Mouse (Mus musculus): Measurements from ENCODE around the gene Rcan3. TPM values are rescaled to one million over a fixed set of nuclear protein-coding genes. Genes with fewer than 3 reads are reported as not detected.

Gene Rcan3
- polyA plus RNA-seq, 1 experiment, result 16.7 TPM

DNA sequence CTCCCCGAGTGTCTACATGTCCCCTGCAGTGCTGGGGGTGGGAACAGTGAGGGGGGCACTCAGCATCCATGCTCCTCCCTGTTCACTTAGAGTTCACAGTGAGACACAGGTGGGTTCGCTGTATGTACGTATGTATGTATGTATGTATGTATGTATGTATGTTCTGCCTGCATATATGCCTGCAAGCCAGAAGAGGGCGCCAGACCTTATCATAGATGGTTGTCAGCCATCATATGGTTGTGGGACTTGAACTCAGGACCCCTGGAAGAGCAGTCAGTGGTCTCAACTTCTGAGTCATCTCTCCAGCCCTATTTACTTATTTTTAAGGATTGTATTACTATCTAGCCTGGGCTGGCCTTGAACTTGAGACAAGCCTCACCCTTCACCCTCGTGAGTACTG lies 37.4 kb downstream of the Rcan3 start:
- no peak for TF ChIP-seq CTCF (IDR thresholded peaks at IDR 0.05; ENCODE audit: low read depth, low read length)
- TF ChIP-seq POLR2A (IDR thresholded peaks at IDR 0.05; ENCODE audit: borderline replicate concordance, low read depth, low read length), result no peak

DNA sequence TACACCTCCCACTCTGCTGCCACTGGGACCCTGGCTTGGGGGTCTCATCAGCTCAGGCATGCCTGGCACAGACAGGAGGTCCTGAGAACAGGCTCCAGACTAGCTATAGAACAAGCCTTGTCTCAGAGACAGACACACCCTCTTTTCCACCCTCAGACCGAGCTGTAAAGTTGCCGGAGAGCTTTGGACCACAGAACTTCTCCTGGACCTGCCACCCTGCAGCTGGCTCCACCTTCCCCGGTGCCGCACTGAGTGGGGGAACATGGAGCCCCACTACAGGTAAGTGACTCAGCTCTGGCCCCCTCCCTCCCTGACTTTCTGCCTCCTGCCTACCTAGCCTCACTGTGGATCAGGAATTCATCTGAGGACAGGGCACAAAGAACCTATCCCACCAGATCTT lies 38.3 kb downstream of the Rcan3 start:
- TF ChIP-seq POLR2A (IDR thresholded peaks at IDR 0.05; ENCODE audit: borderline replicate concordance, low read depth, low read length) (no peak), CTCF (IDR thresholded peaks at IDR 0.05; ENCODE audit: low read depth, low read length) (no peak)
- no peak overlapping the region for H3K27ac ChIP-seq (ENCODE audit: insufficient read depth, low read depth, low read length)
- no peak overlapping the region for H3K4me3 ChIP-seq (ENCODE audit: insufficient read depth, low read length)
- H3K4me1 ChIP-seq (ENCODE audit: control insufficient read depth, insufficient read depth, low read length), result no peaks in the 10 kb centered on the region

More for the DNA sequence above, 37.4 kb downstream of the Rcan3 start:
- Histone ChIP-seq H3K4me3 (ENCODE audit: insufficient read depth, low read length) (no peak overlapping the region), H3K4me1 (ENCODE audit: control insufficient read depth, insufficient read depth, low read length) (no peaks in the 10 kb centered on the region), H3K27ac (ENCODE audit: insufficient read depth, low read depth, low read length) (no peak overlapping the region)

DNA sequence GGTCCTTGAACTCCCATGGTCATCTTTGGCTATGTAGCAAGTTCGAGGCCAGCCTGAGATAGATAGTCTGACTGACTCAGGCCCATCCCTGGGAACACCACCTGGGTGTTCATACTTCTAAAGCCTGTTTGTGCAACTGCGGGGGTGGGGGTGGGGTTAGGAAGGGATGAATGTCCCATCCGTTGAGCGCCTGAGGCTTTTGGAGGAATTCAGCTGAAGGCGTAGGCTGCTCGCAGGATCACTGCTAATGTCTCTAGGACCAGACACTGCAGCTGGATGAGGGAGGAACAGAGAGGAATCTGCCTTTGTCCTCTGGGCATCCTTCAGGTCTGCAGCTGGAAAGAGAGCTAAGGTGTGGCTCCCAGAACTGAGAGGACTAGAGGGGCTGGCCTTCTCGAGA lies 39.0 kb downstream of the Rcan3 start:
- Histone ChIP-seq H3K27ac (ENCODE audit: insufficient read depth, low read depth, low read length) (no peak overlapping the region), H3K4me3 (ENCODE audit: insufficient read depth, low read length) (no peak overlapping the region), H3K4me1 (ENCODE audit: control insufficient read depth, insufficient read depth, low read length) (no peaks in the 10 kb centered on the region)
- TF ChIP-seq POLR2A (IDR thresholded peaks at IDR 0.05; ENCODE audit: borderline replicate concordance, low read depth, low read length), result no peak
- no peak for TF ChIP-seq CTCF (IDR thresholded peaks at IDR 0.05; ENCODE audit: low read depth, low read length)

DNA sequence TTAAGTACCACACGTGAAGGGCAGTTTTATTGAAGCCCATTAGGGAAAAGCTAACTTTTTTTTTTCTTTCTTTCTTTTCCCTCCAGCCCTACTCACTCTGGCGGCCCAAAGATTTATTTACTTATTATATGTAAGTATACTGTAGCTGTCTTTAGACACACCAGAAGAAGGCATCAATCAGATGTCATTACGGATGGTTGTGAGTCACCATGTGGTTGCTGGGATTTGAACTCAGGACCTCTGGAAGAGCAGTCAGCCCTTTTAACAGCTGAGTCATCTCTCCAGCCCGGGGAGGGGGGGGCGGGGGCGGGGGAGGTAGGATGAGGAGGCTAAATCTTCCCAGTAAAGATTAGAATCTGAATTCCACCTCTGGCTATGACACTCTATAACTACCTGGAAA lies 40.3 kb downstream of the Rcan3 start:
- H3K27ac ChIP-seq (ENCODE audit: insufficient read depth, low read depth, low read length), result no peak overlapping the region
- H3K4me3 ChIP-seq (ENCODE audit: insufficient read depth, low read length), result no peak overlapping the region
- no peaks in the 10 kb centered on the region for H3K4me1 ChIP-seq (ENCODE audit: control insufficient read depth, insufficient read depth, low read length)
- TF ChIP-seq CTCF (IDR thresholded peaks at IDR 0.05; ENCODE audit: low read depth, low read length) (no peak), POLR2A (IDR thresholded peaks at IDR 0.05; ENCODE audit: borderline replicate concordance, low read depth, low read length) (no peak)

DNA sequence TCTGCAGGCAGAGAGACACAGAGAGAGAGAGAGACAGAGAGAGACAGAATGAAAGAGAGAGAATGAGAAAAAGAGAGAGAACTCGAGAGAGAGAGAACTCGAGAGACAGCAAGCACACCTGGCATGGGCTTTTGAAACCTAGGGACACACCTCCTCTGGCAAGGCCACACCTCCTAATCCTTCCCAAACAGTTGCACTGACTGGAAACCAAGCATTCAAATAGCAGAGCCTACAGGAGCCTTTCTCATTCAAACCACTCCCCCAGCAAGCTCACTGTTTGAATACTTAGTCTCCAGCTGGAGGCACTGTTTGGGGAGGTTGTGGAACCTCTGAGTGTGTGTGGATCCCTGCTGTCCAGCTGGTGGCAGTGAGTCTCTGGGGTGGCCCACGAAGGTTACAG lies 40.9 kb downstream of the Rcan3 start:
- Histone ChIP-seq H3K4me1 (ENCODE audit: control insufficient read depth, insufficient read depth, low read length) (no peaks in the 10 kb centered on the region), H3K27ac (ENCODE audit: insufficient read depth, low read depth, low read length) (no peak overlapping the region), H3K4me3 (ENCODE audit: insufficient read depth, low read length) (no peak overlapping the region)
- no peak for TF ChIP-seq POLR2A (IDR thresholded peaks at IDR 0.05; ENCODE audit: borderline replicate concordance, low read depth, low read length)
- no peak for TF ChIP-seq CTCF (IDR thresholded peaks at IDR 0.05; ENCODE audit: low read depth, low read length)

GRCm38 (mm10) chr4:135391014-135391413 lies 42.6 kb downstream of the Rcan3 start:
- H3K27ac ChIP-seq (ENCODE audit: insufficient read depth, low read depth, low read length), result no peak overlapping the region
- TF ChIP-seq CTCF (IDR thresholded peaks at IDR 0.05; ENCODE audit: low read depth, low read length), result no peak
- TF ChIP-seq POLR2A (IDR thresholded peaks at IDR 0.05; ENCODE audit: borderline replicate concordance, low read depth, low read length), result no peak

DNA sequence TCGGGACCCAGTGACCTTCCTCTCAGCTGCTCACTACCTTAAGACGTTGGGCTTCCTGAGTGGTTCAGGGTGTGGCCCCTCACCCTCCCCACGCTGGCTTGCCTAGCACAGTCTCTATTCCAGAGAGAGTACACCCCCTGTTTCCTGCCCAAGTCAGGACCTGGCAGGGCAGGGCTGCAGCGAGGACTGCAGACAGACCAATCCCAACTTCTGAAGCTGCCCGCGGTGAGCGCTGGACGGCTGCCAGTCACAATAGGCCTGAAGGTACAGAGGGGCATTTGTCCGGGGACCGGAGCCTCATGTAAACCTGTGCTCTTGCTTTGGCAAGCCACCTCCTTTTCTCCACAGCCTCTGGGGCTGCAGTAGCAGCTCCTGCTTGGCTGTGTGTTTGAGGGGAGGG lies 48.0 kb downstream of the Rcan3 start:
- Histone ChIP-seq H3K27ac (ENCODE audit: insufficient read depth, low read depth, low read length) (no peak overlapping the region), H3K4me3 (ENCODE audit: insufficient read depth, low read length) (no peak overlapping the region), H3K4me1 (ENCODE audit: control insufficient read depth, insufficient read depth, low read length) (no peaks in the 10 kb centered on the region)
- no peak for TF ChIP-seq CTCF (IDR thresholded peaks at IDR 0.05; ENCODE audit: low read depth, low read length)
- no peak for TF ChIP-seq POLR2A (IDR thresholded peaks at IDR 0.05; ENCODE audit: borderline replicate concordance, low read depth, low read length)

More at GRCm38 (mm10) chr4:135391014-135391413, 42.6 kb downstream of the Rcan3 start:
- no peaks in the 10 kb centered on the region for H3K4me1 ChIP-seq (ENCODE audit: control insufficient read depth, insufficient read depth, low read length)
- H3K4me3 ChIP-seq (ENCODE audit: insufficient read depth, low read length), result no peak overlapping the region

- TF ChIP-seq CTCF (IDR thresholded peaks at IDR 0.05; ENCODE audit: low read depth, low read length) (peak; percentile 98), POLR2A (IDR thresholded peaks at IDR 0.05; ENCODE audit: borderline replicate concordance, low read depth, low read length) (no peak)
- Histone ChIP-seq H3K4me1 (ENCODE audit: control insufficient read depth, insufficient read depth, low read length) (no peaks in the 10 kb centered on the region), H3K27ac (ENCODE audit: insufficient read depth, low read depth, low read length) (no peak overlapping the region), H3K4me3 (ENCODE audit: insufficient read depth, low read length) (no peak overlapping the region)
Measured at GRCm38 (mm10) chr4:135382316-135382715, 51.3 kb downstream of the Rcan3 start.

GRCm38 (mm10) chr4:135381355-135381754 lies 52.3 kb downstream of the Rcan3 start:
- no peak overlapping the region for H3K27ac ChIP-seq (ENCODE audit: insufficient read depth, low read depth, low read length)
- no peaks in the 10 kb centered on the region for H3K4me1 ChIP-seq (ENCODE audit: control insufficient read depth, insufficient read depth, low read length)
- TF ChIP-seq CTCF (IDR thresholded peaks at IDR 0.05; ENCODE audit: low read depth, low read length) (no peak), POLR2A (IDR thresholded peaks at IDR 0.05; ENCODE audit: borderline replicate concordance, low read depth, low read length) (no peak)
- no peak overlapping the region for H3K4me3 ChIP-seq (ENCODE audit: insufficient read depth, low read length)

DNA sequence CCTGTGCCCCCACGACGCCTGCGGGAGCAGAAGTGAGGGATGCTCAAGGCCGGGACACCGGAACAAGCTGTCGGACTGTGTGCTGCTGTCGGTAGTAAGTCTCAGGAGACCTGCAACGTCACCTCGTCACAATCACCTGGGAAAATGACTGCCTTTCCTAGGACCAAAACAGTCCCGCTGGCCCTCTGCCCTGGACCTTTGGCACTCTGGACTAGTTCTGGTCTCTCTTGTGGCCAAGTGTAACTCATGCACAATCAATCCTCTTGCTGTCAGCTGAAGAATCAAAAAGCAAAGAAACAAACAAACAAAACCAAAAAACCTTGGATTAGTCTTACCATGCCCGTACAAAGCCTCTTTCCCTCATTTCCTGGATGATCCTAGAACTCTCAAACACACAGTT lies 56.4 kb downstream of the Rcan3 start:
- Histone ChIP-seq H3K4me3 (ENCODE audit: insufficient read depth, low read length) (no peak overlapping the region), H3K4me1 (ENCODE audit: control insufficient read depth, insufficient read depth, low read length) (no peaks in the 10 kb centered on the region), H3K27ac (ENCODE audit: insufficient read depth, low read depth, low read length) (no peak overlapping the region)
- TF ChIP-seq CTCF (IDR thresholded peaks at IDR 0.05; ENCODE audit: low read depth, low read length), result no peak

GRCm38 (mm10) chr4:135375444-135375843 lies 58.2 kb downstream of the Rcan3 start:
- TF ChIP-seq CTCF (IDR thresholded peaks at IDR 0.05; ENCODE audit: low read depth, low read length), result peak; percentile 57
- no peak for TF ChIP-seq POLR2A (IDR thresholded peaks at IDR 0.05; ENCODE audit: borderline replicate concordance, low read depth, low read length)
- Histone ChIP-seq H3K4me3 (ENCODE audit: insufficient read depth, low read length) (no peak overlapping the region), H3K4me1 (ENCODE audit: control insufficient read depth, insufficient read depth, low read length) (no peaks in the 10 kb centered on the region), H3K27ac (ENCODE audit: insufficient read depth, low read depth, low read length) (no peak overlapping the region)
